Mouse (Mus musculus) small intestine, adult 2 months (tissue): ENCODE results near the gene Ephb1.

ENCODE experiments used
- CTCF ChIP-seq: fragments of 200-500 bp; IDR thresholded peaks from 2 replicates; pipeline ENCODE4 v1.5.1; 2012; ENCODE audit warnings: low read depth, mild to moderate bottlenecking, control low read depth, inconsistent platforms, low read length, moderate library complexity, mixed read lengths; ENCODE audit not compliant: insufficient replicate concordance, insufficient read length; ENCODE audit errors: extremely low read depth
- POLR2A ChIP-seq: fragments of 200-500 bp; IDR thresholded peaks from 2 replicates; pipeline ENCODE4 v1.6.1; 2012; ENCODE audit warnings: low read depth, mild to moderate bottlenecking, control low read depth, inconsistent platforms, low read length, moderate library complexity

DNA sequence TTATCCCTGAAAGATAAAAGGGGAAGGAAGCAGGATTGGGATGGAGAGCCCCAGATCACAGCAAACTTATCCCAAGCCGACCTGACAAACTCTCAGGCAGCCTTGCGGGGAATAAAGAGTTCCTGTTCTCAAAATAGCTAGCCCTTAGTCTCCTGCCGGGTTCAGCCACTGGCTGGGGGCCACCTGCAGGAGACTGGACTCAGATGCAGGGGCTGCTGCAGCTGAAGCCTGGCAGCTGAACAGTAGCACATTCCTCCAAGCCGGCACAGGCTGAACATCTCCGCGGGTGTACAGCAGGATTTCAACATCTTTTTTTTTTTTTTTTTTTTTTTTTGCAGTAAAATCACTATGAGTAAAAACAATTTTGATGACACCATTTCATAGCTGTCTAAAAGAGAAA, 382.7 kb downstream of the Ephb1 start:
- TF ChIP-seq CTCF (no peak), POLR2A (no peak)
